Mouse (Mus musculus) C2C12 (cell line): ENCODE measurements at regions not wholly inside any gene's neighbourhood (a gene's known extent, or its start where the extent isn't known, plus 50 kb on each side); places are given as distances from the start of the nearest gene placed in this dataset.

Source experiments
- CEBPB ChIP-seq: IDR thresholded peaks from one replicate; pipeline ENCODE4 v1.6.1; 2011; ENCODE audit warnings: low read depth, mild to moderate bottlenecking, control low read depth, moderate library complexity
- CTCF ChIP-seq: IDR thresholded peaks from one replicate; pipeline ENCODE4 v1.5.1; 2011; ENCODE audit not compliant: control insufficient read depth, insufficient read depth, insufficient read length
- MAX ChIP-seq: IDR thresholded peaks from one replicate; pipeline ENCODE4 v1.6.1; 2011; ENCODE audit warnings: mild to moderate bottlenecking, control low read depth
- USF1 ChIP-seq: IDR thresholded peaks from one replicate; pipeline ENCODE4 v1.6.1; 2011; ENCODE audit warnings: low read depth, mild to moderate bottlenecking, control low read depth, moderate library complexity

DNA sequence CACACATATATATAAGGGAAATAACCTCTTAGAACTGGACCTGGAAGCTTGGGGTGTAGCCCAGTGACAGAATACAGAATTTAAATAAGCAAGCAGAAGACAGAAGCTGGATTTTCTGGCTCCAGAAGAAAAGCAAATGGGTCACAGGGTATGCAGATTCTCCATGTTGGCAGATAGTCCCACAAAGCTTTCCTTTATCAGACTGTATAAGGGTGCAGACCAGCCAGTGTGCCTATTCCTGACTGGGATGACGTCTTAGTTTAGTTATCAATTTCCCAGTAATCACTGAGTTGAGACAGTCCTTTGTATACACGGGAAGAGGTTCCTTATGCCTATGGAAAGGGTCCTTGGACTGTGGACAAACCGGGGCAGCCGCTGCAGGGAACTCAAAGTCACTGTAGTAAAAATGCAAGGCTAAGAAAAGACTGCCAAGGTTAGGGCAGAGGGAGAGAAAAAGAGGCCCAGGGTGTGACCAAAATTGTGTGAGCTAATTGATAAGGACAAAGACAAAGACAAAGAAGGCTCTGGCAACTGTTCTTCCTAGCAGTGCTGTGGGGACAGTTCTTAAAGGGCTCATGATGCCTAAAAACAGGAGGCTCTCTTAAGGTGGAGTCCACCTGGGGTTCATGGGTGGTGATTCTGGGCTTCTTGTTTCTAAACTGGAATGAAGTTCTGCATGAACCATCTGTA, 459.7 kb upstream of the Sall1 start:
- no peak for TF ChIP-seq MAX
- no peak for TF ChIP-seq CTCF
- no peak for TF ChIP-seq CEBPB
- TF ChIP-seq USF1: no peak
